Comparison of ENCODE assay signal across 9 mouse cellular contexts in genomic region chr11:115462243-115462891, GRCm38 (mm10). TPM values are rescaled to one million over a fixed set of nuclear protein-coding genes. Genes with fewer than 3 reads are reported as not detected.
DNase-seq lines count a peak whose midpoint lies in the region; ATAC-seq and TF ChIP-seq lines count a peak whose summit lies in the region.
"Had no signal": no experiment of that assay in that cellular context is flagged by ENCODE, and none has a peak within 500 bp of the region (broad histone marks: within the 10 kb centered on the region; RNA-seq: fewer than 3 reads in every experiment).

Gene Slc16a5 (plus strand): TSS chr11:115462474.

- H3K27me3 ChIP-seq in lung, embryonic 14.5 days (ENCODE audit: insufficient read depth, low read length) = no peaks in the 10 kb centered on the region
- H3K27me3 ChIP-seq in intestine, embryonic 16.5 days (replicated peaks; ENCODE audit: control insufficient read depth, insufficient read depth, low read length) = no peaks in the 10 kb centered on the region

- no peaks in the 10 kb centered on the region for H3K4me1 ChIP-seq in lung, embryonic 14.5 days (ENCODE audit: insufficient read depth)
- peaks cover 23% of the 10 kb centered on the region for H3K4me1 ChIP-seq in intestine, embryonic 16.5 days (ENCODE audit: control insufficient read depth, insufficient read depth, low read length)

- DNase-seq in lung, embryonic 14.5 days = peak; percentile 41
- DNase-seq in lung, postnatal 10 days = no peak
- DNase-seq in kidney, postnatal 36 days = peak; percentile 47 to 48
- DNase-seq in thymus, postnatal 25 days = peak; percentile 85
- no peak for DNase-seq in adrenal gland, postnatal 14 days
- DNase-seq in right cerebral cortex, postnatal 25 days = no peak
- DNase-seq: heart, adult 18-20 months; midbrain, embryonic 14.5 days had no signal

- H3K9ac ChIP-seq in lung, embryonic 14.5 days = no peak within 1 kb of the TSS
- 0 out of 2 replicates have a peak within 1 kb of the TSS, but pooled peaks have one; percentile 19 for H3K9ac ChIP-seq in intestine, embryonic 16.5 days (ENCODE audit: low read depth, low read length)

- H3K9me3 ChIP-seq in lung, embryonic 14.5 days (ENCODE audit: low read depth, low read length) = no peaks in the 10 kb centered on the region
- H3K9me3 ChIP-seq in intestine, embryonic 16.5 days (ENCODE audit: control insufficient read depth, low read length) = no peaks in the 10 kb centered on the region

- H3K4me2 ChIP-seq in lung, embryonic 14.5 days = no peak within 1 kb of the TSS
- peak within 1 kb of the TSS; percentile 11 for H3K4me2 ChIP-seq in intestine, embryonic 16.5 days (ENCODE audit: low read depth, low read length)

- no peak within 1 kb of the TSS for H3K4me3 ChIP-seq in lung, embryonic 14.5 days (ENCODE audit: low read depth, low read length)
- H3K4me3 ChIP-seq in intestine, embryonic 16.5 days (ENCODE audit: low read length) = no peak within 1 kb of the TSS; the same call in 1 of the 2 replicates

- H3K27ac ChIP-seq in lung, embryonic 14.5 days (ENCODE audit: low read depth) = no peak within 1 kb of the TSS
- H3K27ac ChIP-seq in intestine, embryonic 16.5 days (ENCODE audit: low read length) = peak within 1 kb of the TSS; percentile 30; the same call in 1 of the 2 replicates

- ATAC-seq in lung, embryonic 14.5 days (ENCODE audit: insufficient read depth) = no peak
- peak; percentile 55 for ATAC-seq in intestine, embryonic 16.5 days

- 65% methylated on average over 16 of the region's 16 CpGs for WGBS in lung, embryonic 14.5 days
- 69% methylated on average over 16 of the region's 16 CpGs for WGBS in intestine, embryonic 16.5 days

- no peaks in the 10 kb centered on the region for H3K36me3 ChIP-seq in lung, embryonic 14.5 days (ENCODE audit: insufficient read depth)
- H3K36me3 ChIP-seq in intestine, embryonic 16.5 days (ENCODE audit: control insufficient read depth, insufficient read depth, low read length) = no peaks in the 10 kb centered on the region

- TF ChIP-seq CTCF in lung, embryonic 14.5 days (IDR thresholded peaks at IDR 0.05; ENCODE audit: low read depth) = no peak

RNA-seq across cellular contexts. Expression of gene Slc16a5, which starts in this region (rescaled TPM):
- 0.28 and 0.64 TPM in 2 replicates for polyA plus RNA-seq in lung, embryonic 14.5 days (2014; fragmentation: Nextera tagmentation; extraction: Ambion mirVana)
- polyA plus RNA-seq in intestine, embryonic 16.5 days (2015; fragmentation: Nextera tagmentation; extraction: Ambion mirVana) = 3.0 and 3.1 TPM in 2 replicates
- 1.2 and 1.3 TPM in 2 replicates for total RNA-seq in adrenal gland, postnatal 14 days (2021)
- polyA plus RNA-seq: midbrain, embryonic 14.5 days had no signal

Comparison
In these comparisons a context has a peak if more than half of its experiments do, and no peak if none do; other contexts are left out.
1. Peak in DNase-seq in lung, embryonic 14.5 days; RNA of the gene not detected or under 1 TPM.
2. DNase-seq: peak in kidney, postnatal 36 days (2 of 2) and thymus, postnatal 25 days (single experiment); none in lung, postnatal 10 days (single experiment), adrenal gland, postnatal 14 days (single experiment) and right cerebral cortex, postnatal 25 days (single experiment).